Mouse (Mus musculus) forebrain, postnatal 0 days (tissue): ENCODE results near the gene Shc1. TPM values are rescaled to one million over a fixed set of nuclear protein-coding genes. Genes with fewer than 3 reads are reported as not detected.

Experiments used
- ATAC-seq: fragments of 200-750 bp; cut with Nextera tagmentation; 2 replicates; pipeline ENCODE4 v1.8.0; 2017; ENCODE audit warnings: mild to moderate bottlenecking, moderate library complexity
- DNase-seq: peaks from one replicate; pipeline ENCODE4 v3.0.0-alpha.2; 2015
- H3K27ac ChIP-seq: fragments of 300-500 bp; sonication (generic); 2 replicates; pipeline ENCODE4 v1.5.1; 2014; ENCODE audit warnings: low read depth, mild to moderate bottlenecking, antibody characterized with exemption, low read length, moderate library complexity, mixed read lengths
- H3K27me3 ChIP-seq: fragments of 300-500 bp; sonication (generic); 2 replicates; pipeline ENCODE4 v1.6.1; 2014; ENCODE audit warnings: mild to moderate bottlenecking, low read length, mixed read lengths; ENCODE audit not compliant: insufficient read depth
- H3K36me3 ChIP-seq: fragments of 300-500 bp; sonication (generic); 2 replicates; pipeline ENCODE4 v1.6.1; 2014; ENCODE audit warnings: mild to moderate bottlenecking, moderate library complexity; ENCODE audit not compliant: insufficient read depth
- H3K4me1 ChIP-seq: fragments of 300-500 bp; sonication (generic); 2 replicates; pipeline ENCODE4 v1.6.1; 2014; ENCODE audit warnings: antibody characterized with exemption; ENCODE audit not compliant: insufficient read depth
- H3K4me2 ChIP-seq: fragments of 300-500 bp; sonication (generic); 2 replicates; pipeline ENCODE4 v1.6.1; 2014; ENCODE audit warnings: low read depth, mild to moderate bottlenecking, moderate library complexity
- H3K4me3 ChIP-seq: fragments of 300-500 bp; sonication (generic); 2 replicates; pipeline ENCODE4 v1.5.1; 2014; ENCODE audit warnings: low read depth, low read length, mixed read lengths
- H3K9ac ChIP-seq: fragments of 300-500 bp; sonication (generic); 2 replicates; pipeline ENCODE4 v1.6.1; 2014; ENCODE audit warnings: mild to moderate bottlenecking
- H3K9me3 ChIP-seq: fragments of 300-500 bp; sonication (generic); 2 replicates; pipeline ENCODE4 v1.6.1; 2016; ENCODE audit warnings: low read length
- CTCF ChIP-seq: sonication (generic); IDR thresholded peaks from 2 replicates; pipeline ENCODE4 v1.5.1; 2016; ENCODE audit warnings: antibody characterized with exemption, control low read depth, low read depth
- WGBS: fragments of 180-500 bp; shearing (Covaris S2); extraction: QIAGEN DNeasy Blood & Tissue Kit; methylation state at CpG from one replicate; pipeline ENCODE4 v1.1.7; 2014; 5-methylcytosine and 5-hydroxymethylcytosine counted together
- polyA plus RNA-seq: library from polyadenylated mRNA; unstranded; fragments of >200 nt; fragmentation: Nextera tagmentation; extraction: Ambion mirVana; gene quantifications from 2 replicates; pipeline ENCODE4 v1.2.1, GENCODE M21; 2015
- total RNA-seq: library from RNA; depleted of rRNA; stranded (reverse); fragments of >200 nt; gene quantifications from 2 replicates; pipeline ENCODE4 v1.2.3, GENCODE M21; 2014; rRNA removed

Shc1 gene
- total and polyA plus RNA-seq, 2 experiments from 2014 or later: 11.8 to 19.8 TPM

DNA sequence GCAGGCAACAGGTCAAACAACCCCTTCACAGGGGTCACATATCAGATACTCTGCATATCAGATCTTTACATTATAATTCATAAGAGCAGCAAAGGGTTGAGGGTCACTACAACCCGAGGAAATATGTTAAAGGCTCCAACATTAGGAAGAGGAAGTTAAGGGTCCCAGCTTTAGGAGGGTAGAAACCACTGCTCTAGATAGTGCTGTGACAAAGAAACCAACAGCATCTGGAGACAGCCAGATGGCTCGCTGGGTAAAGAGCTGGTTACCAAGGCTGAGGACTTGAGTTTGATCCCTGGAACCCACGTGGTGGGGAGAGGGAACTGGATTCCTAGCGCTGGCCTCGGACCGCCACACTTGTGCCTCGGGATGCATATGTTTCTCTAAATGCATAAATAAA is 54.0 kb downstream of the Shc1 start:
- peaks cover 26% of the 10 kb centered on the region for H3K36me3 ChIP-seq
- H3K27ac ChIP-seq: no peak overlapping the region
- no peak for TF ChIP-seq CTCF
- H3K9me3 ChIP-seq: no peaks in the 10 kb centered on the region
- no peak overlapping the region for H3K4me2 ChIP-seq
- ATAC-seq: no peak
- no peak for DNase-seq
- WGBS: 84% methylated on average over 7 of the region's 7 CpGs
- no peaks in the 10 kb centered on the region for H3K27me3 ChIP-seq
- no peaks in the 10 kb centered on the region for H3K4me1 ChIP-seq
- H3K9ac ChIP-seq: no peak overlapping the region
- H3K4me3 ChIP-seq: no peak overlapping the region

GRCm38 (mm10) chr3:89473838-89474237 is 55.6 kb downstream of the Shc1 start:
- Histone ChIP-seq H3K4me2 (no peak overlapping the region), H3K9ac (no peak overlapping the region), H3K4me1 (no peaks in the 10 kb centered on the region), H3K4me3 (no peak overlapping the region), H3K9me3 (no peaks in the 10 kb centered on the region), H3K36me3 (peaks cover 11% of the 10 kb centered on the region), H3K27me3 (no peaks in the 10 kb centered on the region), H3K27ac (no peak overlapping the region)
- DNase-seq: no peak
- no peak for TF ChIP-seq CTCF
- 78% methylated on average over 6 of the region's 6 CpGs for WGBS
- ATAC-seq: no peak

GRCm38 (mm10) chr3:89479055-89479454 is 60.8 kb downstream of the Shc1 start:
- no peak for ATAC-seq

More at GRCm38 (mm10) chr3:89479055-89479454, 60.8 kb downstream of the Shc1 start:
- TF ChIP-seq CTCF: no peak
- Histone ChIP-seq H3K36me3 (no peaks in the 10 kb centered on the region; the same call in 1 of the 2 replicates), H3K4me1 (no peaks in the 10 kb centered on the region), H3K4me3 (no peak overlapping the region), H3K9ac (no peak overlapping the region), H3K27me3 (no peaks in the 10 kb centered on the region), H3K27ac (no peak overlapping the region), H3K9me3 (no peaks in the 10 kb centered on the region), H3K4me2 (no peak overlapping the region)
- WGBS: 79% methylated on average over 6 of the region's 6 CpGs
- DNase-seq: no peak

Other genes starting within 250 kb of the Shc1 start
- gene Scamp3, start 241.0 kb upstream of the Shc1 start, total RNA-seq: 44.3 and 63.7 TPM in 2 replicates
- gene Scamp3, start 241.0 kb upstream of the Shc1 start, polyA plus RNA-seq: 116 and 124 TPM in 2 replicates
- gene Fam189b, start 235.3 kb upstream of the Shc1 start, total RNA-seq: 8.9 and 12.7 TPM in 2 replicates
- gene Fam189b, start 235.3 kb upstream of the Shc1 start, polyA plus RNA-seq: 23.8 and 31.8 TPM in 2 replicates
- 46.9 and 51.1 TPM in 2 replicates for gene Gba, start 215.5 kb upstream of the Shc1 start, total RNA-seq
- gene Gba, start 215.5 kb upstream of the Shc1 start, polyA plus RNA-seq: 40.4 and 41.7 TPM in 2 replicates
- 53.6 and 74.1 TPM in 2 replicates for gene Thbs3, start 203.3 kb upstream of the Shc1 start, total RNA-seq
- 31.1 and 42.8 TPM in 2 replicates for gene Thbs3, start 203.3 kb upstream of the Shc1 start, polyA plus RNA-seq
- 142 and 167 TPM in 2 replicates for gene Mtx1, start 191.4 kb upstream of the Shc1 start, total RNA-seq
- gene Mtx1, start 191.4 kb upstream of the Shc1 start, polyA plus RNA-seq: 199 and 212 TPM in 2 replicates
- 1.3 and 1.6 TPM in 2 replicates for gene Muc1, start 189.4 kb upstream of the Shc1 start, total RNA-seq
- gene Muc1, start 189.4 kb upstream of the Shc1 start, polyA plus RNA-seq: 0.27 and 0.35 TPM in 2 replicates
- 67.0 and 68.1 TPM in 2 replicates for gene Krtcap2, start 172.5 kb upstream of the Shc1 start, total RNA-seq
- 221 and 244 TPM in 2 replicates for gene Krtcap2, start 172.5 kb upstream of the Shc1 start, polyA plus RNA-seq
- gene Trim46, start 172.1 kb upstream of the Shc1 start, total RNA-seq: 83.0 and 98.3 TPM in 2 replicates
- gene Trim46, start 172.1 kb upstream of the Shc1 start, polyA plus RNA-seq: 56.0 and 63.5 TPM in 2 replicates
- 66.7 and 160 TPM in 2 replicates for gene Dpm3, start 159.1 kb upstream of the Shc1 start, total RNA-seq
- gene Dpm3, start 159.1 kb upstream of the Shc1 start, polyA plus RNA-seq: 74.9 and 96.8 TPM in 2 replicates
- 22.1 and 26.7 TPM in 2 replicates for gene Slc50a1, start 147.9 kb upstream of the Shc1 start, total RNA-seq
- gene Slc50a1, start 147.9 kb upstream of the Shc1 start, polyA plus RNA-seq: 34.8 and 36.8 TPM in 2 replicates
- gene Efna1, start 137.3 kb upstream of the Shc1 start, total RNA-seq: 5.5 and 8.4 TPM in 2 replicates
- 10.8 and 11.1 TPM in 2 replicates for gene Efna1, start 137.3 kb upstream of the Shc1 start, polyA plus RNA-seq
- gene Efna3, start 95.5 kb upstream of the Shc1 start, total RNA-seq: 76.7 and 80.7 TPM in 2 replicates
- 68.9 and 73.8 TPM in 2 replicates for gene Efna3, start 95.5 kb upstream of the Shc1 start, polyA plus RNA-seq
- 8.4 and 11.1 TPM in 2 replicates for gene Efna4, start 80.4 kb upstream of the Shc1 start, total RNA-seq
- gene Efna4, start 80.4 kb upstream of the Shc1 start, polyA plus RNA-seq: 7.8 and 8.1 TPM in 2 replicates
- gene Adam15, start 68.4 kb upstream of the Shc1 start, total RNA-seq: 47.9 and 53.3 TPM in 2 replicates
- 50.1 and 56.4 TPM in 2 replicates for gene Adam15, start 68.4 kb upstream of the Shc1 start, polyA plus RNA-seq
- gene Dcst2, start 56.5 kb upstream of the Shc1 start, total RNA-seq: 0.19 and 0.46 TPM in 2 replicates
- gene Dcst2, start 56.5 kb upstream of the Shc1 start, polyA plus RNA-seq: 0.43 and 0.56 TPM in 2 replicates
- 0.15 TPM in 1 of 2 replicates, not detected in the other for gene Dcst1, start 53.2 kb upstream of the Shc1 start, total RNA-seq
- gene Dcst1, start 53.2 kb upstream of the Shc1 start, polyA plus RNA-seq: 0.89 and 1.3 TPM in 2 replicates
- gene Zbtb7b, start 23.7 kb upstream of the Shc1 start, total RNA-seq: 2.1 and 4.9 TPM in 2 replicates
- gene Zbtb7b, start 23.7 kb upstream of the Shc1 start, polyA plus RNA-seq: 0.33 and 0.75 TPM in 2 replicates
- 4.2 TPM in 1 of 2 replicates, not detected in the other for gene Lenep, start 15.7 kb upstream of the Shc1 start, total RNA-seq
- 0.40 TPM in 1 of 2 replicates, not detected in the other for gene Lenep, start 15.7 kb upstream of the Shc1 start, polyA plus RNA-seq
- gene Flad1, start 6.6 kb upstream of the Shc1 start, total RNA-seq: 25.6 and 34.9 TPM in 2 replicates
- gene Flad1, start 6.6 kb upstream of the Shc1 start, polyA plus RNA-seq: 30.9 and 31.5 TPM in 2 replicates
- 24.5 and 27.3 TPM in 2 replicates for gene Cks1b, start 60 bp upstream of the Shc1 start, total RNA-seq
- gene Cks1b, start 60 bp upstream of the Shc1 start, polyA plus RNA-seq: 93.9 and 109 TPM in 2 replicates
- gene Pygo2, start 11.8 kb downstream of the Shc1 start, total RNA-seq: 62.5 and 72.1 TPM in 2 replicates
- gene Pygo2, start 11.8 kb downstream of the Shc1 start, polyA plus RNA-seq: 42.5 and 43.5 TPM in 2 replicates
- gene Pbxip1, start 18.3 kb downstream of the Shc1 start, total RNA-seq: 16.9 and 21.6 TPM in 2 replicates
- 16.9 and 27.8 TPM in 2 replicates for gene Pbxip1, start 18.3 kb downstream of the Shc1 start, polyA plus RNA-seq
- 80.1 and 108 TPM in 2 replicates for gene Pmvk, start 36.1 kb downstream of the Shc1 start, total RNA-seq
- gene Pmvk, start 36.1 kb downstream of the Shc1 start, polyA plus RNA-seq: 84.3 and 96.8 TPM in 2 replicates
- gene Kcnn3, start 101.7 kb downstream of the Shc1 start, total RNA-seq: 11.5 and 13.6 TPM in 2 replicates
- gene Kcnn3, start 101.7 kb downstream of the Shc1 start, polyA plus RNA-seq: 3.0 and 5.1 TPM in 2 replicates